Mouse (Mus musculus) midbrain, postnatal 0 days (tissue): ENCODE results near the gene Gm20388. TPM values are rescaled to one million over a fixed set of nuclear protein-coding genes. Genes with fewer than 3 reads are reported as not detected.

Experiments used
- ATAC-seq: fragments of 200-750 bp; cut with Nextera tagmentation; 2 replicates; pipeline ENCODE4 v1.8.0; 2017; ENCODE audit warnings: moderate number of reproducible peaks, mild to moderate bottlenecking, moderate TSS enrichment, moderate library complexity; ENCODE audit not compliant: low FRiP score
- DNase-seq: peaks from one replicate; pipeline ENCODE4 v3.0.0-alpha.2; 2015; ENCODE audit warnings: low spot score
- H3K27ac ChIP-seq: fragments of 300-500 bp; sonication (generic); 2 replicates; pipeline ENCODE4 v1.5.1; 2014; ENCODE audit warnings: low read depth, mild to moderate bottlenecking, low read length, mixed read lengths
- H3K27me3 ChIP-seq: fragments of 300-500 bp; sonication (generic); 2 replicates; pipeline ENCODE4 v1.6.1; 2014; ENCODE audit warnings: low read length, control low read depth, mixed read lengths; ENCODE audit not compliant: insufficient read depth
- H3K36me3 ChIP-seq: fragments of 300-500 bp; sonication (generic); 2 replicates; pipeline ENCODE4 v1.6.1; 2014; ENCODE audit warnings: low read length, control low read depth, mixed read lengths; ENCODE audit not compliant: insufficient read depth
- H3K4me1 ChIP-seq: fragments of 300-500 bp; sonication (generic); 2 replicates; pipeline ENCODE4 v1.6.1; 2014; ENCODE audit warnings: mild to moderate bottlenecking, control low read depth, antibody characterized with exemption, low read length, mixed read lengths; ENCODE audit not compliant: insufficient read depth
- H3K4me2 ChIP-seq: fragments of 300-500 bp; sonication (generic); 2 replicates; pipeline ENCODE4 v1.6.1; 2014; ENCODE audit warnings: low read depth, mild to moderate bottlenecking, low read length, mixed read lengths; ENCODE audit not compliant: poor library complexity, severe bottlenecking
- H3K4me3 ChIP-seq: fragments of 300-500 bp; sonication (generic); 2 replicates; pipeline ENCODE4 v1.5.1; 2014; ENCODE audit warnings: low read depth, mild to moderate bottlenecking, low read length, moderate library complexity
- H3K9ac ChIP-seq: fragments of 300-500 bp; sonication (generic); replicated peaks from 2 replicates; pipeline ENCODE4 v1.6.1; 2014; ENCODE audit warnings: mild to moderate bottlenecking, low read length, moderate library complexity, mixed read lengths; ENCODE audit not compliant: poor library complexity, severe bottlenecking
- H3K9me3 ChIP-seq: fragments of 300-500 bp; sonication (generic); 2 replicates; pipeline ENCODE4 v1.6.1; 2016; ENCODE audit warnings: low read length, control low read depth
- CTCF ChIP-seq: IDR thresholded peaks from 2 replicates; pipeline ENCODE4 v1.5.1; 2016; ENCODE audit warnings: antibody characterized with exemption, mild to moderate bottlenecking
- WGBS: fragments of 180-500 bp; shearing (Covaris S2); extraction: QIAGEN DNeasy Blood & Tissue Kit; methylation state at CpG from one replicate; pipeline ENCODE4 v1.1.7; 2014; 5-methylcytosine and 5-hydroxymethylcytosine counted together
- polyA plus RNA-seq: library from polyadenylated mRNA; unstranded; fragments of >200 nt; fragmentation: Nextera tagmentation; extraction: Ambion mirVana; gene quantifications from 2 replicates; pipeline ENCODE4 v1.2.1, GENCODE M21; 2015
- total RNA-seq: library from RNA; depleted of rRNA; stranded (reverse); fragments of >200 nt; gene quantifications from 2 replicates; pipeline ENCODE4 v1.2.3, GENCODE M21; 2014

The Gm20388 gene
- total and polyA plus RNA-seq, 2 experiments from 2014 or later: 74.2 TPM; not detected in 1

DNA sequence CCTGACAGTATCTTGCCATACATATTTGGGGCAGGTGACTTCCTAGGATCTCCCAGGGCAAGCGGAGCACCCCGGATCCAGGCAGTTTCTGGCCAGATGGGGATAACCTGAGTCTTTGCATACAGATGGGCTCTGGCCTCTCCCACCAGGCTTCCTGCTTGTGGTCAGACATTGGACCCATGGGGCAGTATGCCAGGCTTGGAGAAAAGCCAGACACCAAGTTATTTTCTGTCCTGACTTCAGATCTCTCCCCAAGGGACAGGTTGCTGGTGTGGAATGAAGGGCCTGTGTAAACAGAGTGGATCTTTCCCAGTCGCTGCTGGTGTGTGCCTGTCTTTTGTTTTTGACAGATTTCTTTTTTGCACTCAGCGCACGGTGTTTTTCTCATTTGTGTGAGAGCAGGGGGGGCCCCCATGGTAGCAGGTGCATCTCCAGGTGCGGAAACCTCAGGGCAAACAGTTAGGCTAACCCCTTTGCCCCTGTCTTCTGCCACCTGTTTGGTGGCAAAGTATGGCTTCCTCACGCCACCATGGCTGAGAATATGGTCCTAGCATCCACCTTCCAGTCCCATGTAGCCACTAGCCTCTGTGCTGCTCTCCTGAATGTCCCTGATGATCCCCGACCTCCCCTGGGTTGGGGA, 632.9 kb downstream of the Gm20388 start:
- TF ChIP-seq CTCF: no peak
- H3K4me1 ChIP-seq: peaks cover 34% of the 10 kb centered on the region
- no peaks in the 10 kb centered on the region for H3K36me3 ChIP-seq
- H3K4me3 ChIP-seq: no peak overlapping the region
- H3K9me3 ChIP-seq: no peaks in the 10 kb centered on the region
- no peak overlapping the region for H3K9ac ChIP-seq
- ATAC-seq (no peak), DNase-seq (peak; percentile 52)
- H3K27ac ChIP-seq: no peak overlapping the region
- no peaks in the 10 kb centered on the region for H3K27me3 ChIP-seq
- no peak overlapping the region for H3K4me2 ChIP-seq
- WGBS: 57% methylated on average over 8 of the region's 8 CpGs

DNA sequence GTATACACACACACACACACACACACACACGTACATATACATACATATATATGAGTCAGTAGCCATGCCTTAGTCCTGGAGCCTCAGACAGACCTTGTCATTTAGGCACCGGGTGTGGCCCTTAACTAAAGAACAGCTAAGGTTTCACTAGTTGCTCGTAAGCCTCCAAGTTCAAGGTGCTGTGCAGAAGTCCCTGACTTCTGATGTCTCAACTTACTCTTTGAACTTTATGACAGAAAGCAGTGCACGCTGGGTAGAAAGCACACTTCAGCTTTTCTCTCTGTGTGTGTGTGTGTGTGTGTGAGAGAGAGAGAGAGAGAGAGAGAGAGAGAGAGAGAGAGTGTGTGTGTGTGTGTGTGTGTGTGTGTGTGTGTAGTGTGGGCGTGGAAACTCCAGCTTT, 633.5 kb downstream of the Gm20388 start:
- Histone ChIP-seq H3K27me3 (no peaks in the 10 kb centered on the region), H3K36me3 (no peaks in the 10 kb centered on the region), H3K9me3 (no peaks in the 10 kb centered on the region), H3K4me1 (peaks cover 34% of the 10 kb centered on the region; the same call in 1 of the 2 replicates), H3K9ac (no peak overlapping the region), H3K27ac (no peak overlapping the region), H3K4me3 (no peak overlapping the region), H3K4me2 (no peak overlapping the region)
- WGBS: 90% methylated on average over 5 of the region's 5 CpGs
- no peak for DNase-seq
- no peak for TF ChIP-seq CTCF
- ATAC-seq: no peak

DNA sequence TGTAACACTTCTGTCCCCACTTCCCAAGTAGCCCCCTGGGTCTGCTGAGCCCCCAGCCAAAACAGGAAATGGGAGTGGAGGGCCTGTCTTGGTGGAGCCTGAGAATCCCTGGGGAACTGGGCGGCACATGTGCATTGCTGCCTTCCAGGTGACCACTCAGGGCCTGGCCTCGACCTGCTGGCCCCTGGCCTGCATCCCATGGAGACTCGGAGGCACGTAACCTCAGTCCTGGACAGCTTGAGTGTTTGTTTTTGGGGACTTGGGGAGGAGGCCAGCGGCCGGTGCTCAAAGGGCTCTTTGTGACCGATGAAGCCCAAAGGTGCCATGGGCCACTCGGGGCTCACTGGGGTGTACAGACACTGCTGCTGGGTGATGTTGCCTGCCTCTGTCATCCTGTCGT, 636.9 kb downstream of the Gm20388 start:
- no peak for TF ChIP-seq CTCF
- Histone ChIP-seq H3K27ac (no peak overlapping the region), H3K9ac (no peak overlapping the region), H3K4me3 (no peak overlapping the region), H3K4me1 (peaks cover 48% of the 10 kb centered on the region), H3K4me2 (no peak overlapping the region), H3K27me3 (no peaks in the 10 kb centered on the region), H3K9me3 (no peaks in the 10 kb centered on the region), H3K36me3 (no peaks in the 10 kb centered on the region)
- no peak for ATAC-seq
- 76% methylated on average over 9 of the region's 9 CpGs for WGBS
- DNase-seq: no peak

DNA sequence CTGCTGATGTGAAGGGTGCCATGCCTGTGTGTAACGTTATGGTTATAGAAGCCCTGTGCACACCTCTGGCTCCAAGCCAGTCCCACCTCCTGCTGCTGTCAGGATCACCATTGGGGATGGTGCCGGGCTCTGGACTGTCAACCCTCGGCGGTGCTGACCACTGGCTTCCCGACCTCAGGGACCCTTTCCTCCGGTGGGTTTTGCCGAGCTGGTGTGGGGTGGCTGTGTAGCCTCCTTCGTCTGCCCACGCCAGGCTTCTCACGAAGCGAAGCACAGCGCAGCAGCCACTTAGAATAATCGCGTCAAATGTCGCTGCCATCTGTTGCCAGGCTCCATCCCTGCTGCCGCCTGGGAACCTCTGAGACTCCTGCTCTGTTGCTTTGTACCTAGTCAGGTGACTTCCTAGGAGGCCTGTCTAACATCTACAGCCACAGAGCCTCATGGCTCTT, 637.7 kb downstream of the Gm20388 start:
- ATAC-seq (no peak), DNase-seq (peak; percentile 54)
- Histone ChIP-seq H3K4me2 (no peak overlapping the region; the same call in 1 of the 2 replicates), H3K27ac (peak overlapping the region; percentile 43), H3K27me3 (no peaks in the 10 kb centered on the region), H3K9ac (no peak overlapping the region), H3K4me1 (peaks cover 47% of the 10 kb centered on the region), H3K36me3 (no peaks in the 10 kb centered on the region; the same call in 1 of the 2 replicates), H3K4me3 (no peak overlapping the region), H3K9me3 (no peaks in the 10 kb centered on the region)
- 42% methylated on average over 16 of the region's 16 CpGs for WGBS
- no peak for TF ChIP-seq CTCF

DNA sequence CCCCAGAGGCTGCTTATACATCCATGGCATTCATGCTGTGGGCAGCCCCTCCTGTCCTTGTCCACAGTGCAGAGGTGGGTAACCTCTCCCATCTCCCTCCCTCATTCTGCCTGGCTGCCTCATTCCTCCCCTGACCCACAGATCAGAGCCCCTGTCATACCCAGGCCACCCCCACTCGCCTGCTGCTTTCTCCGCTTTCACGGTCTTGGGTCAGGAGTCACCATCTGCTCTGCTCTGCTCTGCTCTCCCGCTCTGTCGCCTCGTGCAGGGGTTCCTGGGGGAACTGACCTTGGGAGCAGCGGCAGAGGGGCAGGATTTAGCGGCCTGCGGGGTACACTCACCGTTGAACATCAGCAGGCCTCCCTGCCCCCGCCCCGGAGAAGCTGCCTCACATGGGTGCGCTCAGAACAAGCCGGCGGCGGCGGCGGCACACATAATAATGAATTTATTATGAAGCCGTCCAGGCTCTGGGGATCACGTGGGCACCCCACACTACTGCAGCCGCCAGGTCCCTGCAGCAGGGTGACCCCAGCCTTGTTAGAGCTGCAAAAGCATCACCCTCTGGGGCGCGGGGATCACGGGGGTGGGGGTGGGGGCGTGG, 638.8 kb downstream of the Gm20388 start:
- Histone ChIP-seq H3K4me3 (0 out of 2 replicates have a peak overlapping the region, but pooled peaks have one; percentile 2), H3K4me2 (peak overlapping the region; percentile 45), H3K4me1 (peaks cover 47% of the 10 kb centered on the region), H3K9ac (peak overlapping the region; percentile 46), H3K27ac (peak overlapping the region; percentile 72), H3K9me3 (no peaks in the 10 kb centered on the region), H3K27me3 (no peaks in the 10 kb centered on the region), H3K36me3 (no peaks in the 10 kb centered on the region; the same call in 1 of the 2 replicates)
- no peak for TF ChIP-seq CTCF
- 8% methylated on average over 25 of the region's 25 CpGs for WGBS
- DNase-seq (peak; percentile 59), ATAC-seq (0 out of 2 replicates have a peak, but pooled peaks have one; percentile 18)

DNA sequence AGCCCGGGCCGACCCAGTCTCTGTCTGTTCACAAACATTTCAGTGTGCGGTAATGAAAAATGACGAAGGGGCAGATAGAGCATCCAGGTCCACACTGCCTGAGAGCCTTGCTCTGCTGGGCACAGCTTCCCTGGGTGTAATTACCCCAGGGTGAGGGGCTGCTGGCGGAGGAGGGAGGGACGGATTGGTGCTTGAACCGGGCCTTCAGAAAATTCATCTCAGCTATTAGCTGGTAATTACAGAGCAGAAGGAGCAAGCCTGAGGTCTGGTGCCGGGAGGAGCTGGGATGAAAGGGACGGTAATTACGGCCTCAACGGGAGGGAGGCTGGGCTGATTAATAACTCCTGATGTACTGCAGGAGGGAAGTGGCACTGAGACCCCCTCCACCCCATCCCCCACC, 639.3 kb downstream of the Gm20388 start:
- Histone ChIP-seq H3K4me1 (peaks cover 47% of the 10 kb centered on the region), H3K36me3 (peaks cover 3% of the 10 kb centered on the region; the same call in 1 of the 2 replicates), H3K9me3 (no peaks in the 10 kb centered on the region), H3K27me3 (no peaks in the 10 kb centered on the region), H3K27ac (peak overlapping the region; percentile 72), H3K9ac (peak overlapping the region; percentile 46), H3K4me3 (no peak overlapping the region), H3K4me2 (peak overlapping the region; percentile 45)
- ATAC-seq (0 out of 2 replicates have a peak, but pooled peaks have one; percentile 8), DNase-seq (peak; percentile 55)
- no peak for TF ChIP-seq CTCF
- WGBS: 20% methylated on average over 11 of the region's 11 CpGs
